Mouse (Mus musculus) testis, postnatal 10 days (tissue): ENCODE results near the gene Sugt1.
A peak's percentile ranks its signal among the peaks of the same experiment; 100 is the strongest.

Experiments
- DNase-seq: peaks from one replicate; pipeline ENCODE4 v3.0.0; 2021; ENCODE audit warnings: low spot score

Sugt1 gene

GRCm38 (mm10) chr14:79607352-79607751 is 19.9 kb downstream of the Sugt1 start:
- no peak for DNase-seq

DNA sequence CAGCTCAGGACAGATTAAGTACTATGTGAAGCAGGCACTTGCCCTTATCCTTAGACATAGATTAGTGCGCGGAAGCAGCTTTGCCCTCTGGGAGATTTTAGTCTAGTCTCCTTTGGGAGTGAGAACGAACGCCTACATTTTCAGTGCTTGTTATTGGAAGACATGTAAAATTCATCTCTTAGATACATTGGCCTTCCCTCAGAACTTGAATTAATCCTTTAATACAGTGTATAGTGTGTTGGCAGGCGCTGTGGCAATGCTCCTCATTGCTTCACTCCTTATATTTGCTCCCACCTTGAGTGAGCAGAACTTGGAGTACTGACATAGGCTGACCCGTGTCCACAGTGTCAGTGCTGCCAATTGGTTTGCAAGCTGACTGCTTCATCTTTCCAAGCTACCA is 20.8 kb downstream of the Sugt1 start:
- no peak for DNase-seq

DNA sequence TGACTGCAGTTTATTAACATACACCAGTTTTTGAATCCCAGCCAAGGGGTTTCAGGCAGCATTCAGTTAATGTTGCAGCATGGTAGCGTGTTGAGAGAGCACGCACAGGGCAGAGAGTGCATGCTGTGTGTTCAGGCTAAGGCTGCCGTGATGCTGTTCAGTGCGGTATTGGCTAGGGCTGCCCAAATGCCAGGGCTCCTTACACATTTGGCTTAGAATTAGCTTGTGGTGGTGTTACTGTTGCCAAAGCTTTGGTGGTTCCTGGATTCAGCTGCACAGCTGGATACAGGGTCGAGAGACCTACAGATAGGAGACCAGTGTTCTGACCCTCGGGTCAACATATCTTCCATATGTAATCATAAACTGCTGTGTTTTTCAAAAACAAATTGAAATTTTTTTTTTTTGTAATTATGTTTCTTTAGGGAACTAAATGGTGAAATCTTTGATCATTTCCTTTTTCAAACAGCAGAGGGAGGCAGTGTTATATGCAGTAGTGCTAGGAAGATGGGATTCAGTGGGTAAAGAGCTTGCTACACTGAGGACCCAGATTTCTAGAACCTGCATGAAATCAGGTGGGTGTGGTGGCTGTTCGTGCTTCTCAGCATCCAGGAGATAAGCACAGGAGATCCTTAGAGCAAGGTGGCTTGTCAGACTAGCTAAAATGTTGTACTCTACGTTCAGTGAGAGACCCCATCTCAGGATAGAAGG is 29.8 kb downstream of the Sugt1 start:
- DNase-seq: no peak

DNA sequence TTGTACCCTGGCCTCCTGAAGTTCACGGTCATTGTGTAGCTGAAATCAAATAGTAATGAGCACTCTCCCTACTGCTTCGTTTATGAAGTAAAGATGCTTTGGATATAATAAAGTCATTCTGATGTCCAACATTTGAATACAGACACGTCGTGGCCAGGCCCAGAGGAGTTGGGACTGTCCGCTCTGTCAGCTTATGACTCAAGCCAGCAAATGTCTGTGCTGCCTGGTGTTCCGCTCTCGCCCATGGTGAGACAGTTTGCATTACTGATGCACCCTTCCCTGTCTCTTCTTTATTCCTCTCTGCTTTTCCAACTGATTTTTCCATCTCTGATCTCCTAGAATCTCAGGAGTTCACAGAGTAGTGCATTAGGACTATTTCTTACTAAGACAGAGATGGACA is 32.3 kb downstream of the Sugt1 start:
- no peak for DNase-seq

GRCm38 (mm10) chr14:79621143-79621542 is 33.7 kb downstream of the Sugt1 start:
- DNase-seq: no peak

DNA sequence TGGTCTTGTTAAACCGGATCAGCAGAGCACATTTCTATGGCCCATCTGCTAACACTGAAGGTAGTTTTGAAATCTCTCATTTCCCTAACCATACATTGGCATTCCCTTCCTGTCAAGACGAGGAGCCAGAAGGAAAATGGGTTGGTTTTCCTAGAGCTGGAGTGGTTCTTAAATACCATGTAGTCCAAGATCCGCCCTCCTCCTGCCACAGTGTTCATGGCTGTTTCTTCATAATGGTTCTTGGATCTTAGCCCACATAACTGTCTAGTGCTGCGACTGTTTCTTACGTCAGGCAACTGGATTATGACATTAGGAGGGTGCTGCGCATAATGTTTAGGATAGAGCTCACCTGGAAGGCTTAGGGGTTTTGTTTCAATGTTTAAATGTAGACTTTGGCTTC is 44.8 kb downstream of the Sugt1 start:
- no peak for DNase-seq

DNA sequence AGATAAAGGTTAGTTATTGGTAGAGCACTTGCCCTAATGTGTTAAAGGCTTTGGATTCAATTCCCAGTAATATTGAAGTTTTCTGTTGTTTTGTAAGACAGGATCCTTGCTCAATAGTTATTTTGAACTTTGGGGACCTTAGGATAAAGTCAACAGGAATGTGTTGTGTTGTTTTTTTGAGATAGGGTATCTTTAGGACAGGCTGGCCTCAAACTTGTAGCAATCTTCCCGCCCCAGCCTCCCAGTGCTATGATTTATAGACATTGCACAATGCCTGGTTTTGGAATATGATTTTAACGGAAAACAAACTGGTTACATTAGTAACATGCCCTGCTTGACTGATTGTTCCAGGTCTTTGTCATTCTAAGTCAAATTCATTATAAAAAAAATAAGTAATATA is 45.7 kb downstream of the Sugt1 start:
- no peak for DNase-seq

GRCm38 (mm10) chr14:79636814-79637213 is 49.3 kb downstream of the Sugt1 start:
- no peak for DNase-seq

DNA sequence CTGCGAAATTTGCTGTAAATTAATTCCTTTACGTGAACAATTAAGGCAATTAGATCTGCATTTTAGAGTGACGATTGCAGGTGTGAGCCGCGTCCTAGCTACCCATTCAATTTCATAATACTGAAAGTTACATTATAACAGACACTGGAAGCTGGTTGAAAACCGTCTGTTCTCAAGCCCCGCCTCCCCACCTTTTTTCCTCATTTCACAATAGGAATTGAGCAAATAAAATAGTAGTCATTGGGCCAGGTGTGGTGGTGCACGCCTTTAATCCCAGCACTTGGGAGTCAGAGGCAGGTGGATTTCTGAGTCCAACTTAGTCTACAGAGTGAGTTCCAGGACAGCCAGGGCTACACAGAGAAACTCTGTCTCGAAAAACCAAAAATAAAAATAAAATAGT is 54.6 kb downstream of the Sugt1 start:
- no peak for DNase-seq

DNA sequence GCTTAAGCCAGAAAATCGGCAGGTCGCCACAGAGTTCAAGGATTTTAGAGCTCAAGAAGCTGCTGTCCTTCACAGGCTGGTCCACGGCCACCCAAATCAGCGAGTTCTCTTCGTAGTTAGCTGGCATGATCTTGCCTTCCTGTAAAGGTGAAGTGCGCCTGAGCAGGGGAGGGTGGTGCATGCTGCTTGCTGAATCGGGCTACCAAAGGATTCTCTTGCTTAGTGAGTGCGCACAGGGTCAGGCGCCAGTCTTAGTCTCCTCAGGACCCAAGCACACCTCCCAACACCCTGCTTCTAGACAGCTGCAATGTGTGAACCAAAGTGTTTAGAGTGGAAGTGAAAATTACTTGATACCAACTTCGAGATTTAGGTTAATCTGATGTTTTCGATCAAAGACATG is 57.9 kb downstream of the Sugt1 start:
- no peak for DNase-seq

DNA sequence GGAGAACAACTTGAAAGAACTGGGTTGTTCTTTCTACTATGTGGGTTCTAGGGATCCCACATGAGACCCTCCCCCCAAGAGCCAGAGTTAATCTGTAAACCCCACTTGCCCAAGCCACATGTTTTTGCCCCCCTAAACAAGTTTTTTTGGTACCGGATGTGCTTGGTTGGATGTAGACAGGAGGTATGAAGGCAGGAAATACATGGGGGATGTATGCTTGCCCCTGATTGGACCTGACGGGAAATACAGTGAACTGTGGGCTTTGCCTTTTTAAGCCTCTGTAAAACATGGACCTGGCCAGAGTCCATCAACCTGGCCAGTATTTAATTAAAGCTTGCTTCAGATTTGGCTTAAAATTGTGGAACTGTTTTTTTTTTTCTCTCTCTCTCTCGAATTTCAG is 62.2 kb downstream of the Sugt1 start:
- DNase-seq: no peak

DNA sequence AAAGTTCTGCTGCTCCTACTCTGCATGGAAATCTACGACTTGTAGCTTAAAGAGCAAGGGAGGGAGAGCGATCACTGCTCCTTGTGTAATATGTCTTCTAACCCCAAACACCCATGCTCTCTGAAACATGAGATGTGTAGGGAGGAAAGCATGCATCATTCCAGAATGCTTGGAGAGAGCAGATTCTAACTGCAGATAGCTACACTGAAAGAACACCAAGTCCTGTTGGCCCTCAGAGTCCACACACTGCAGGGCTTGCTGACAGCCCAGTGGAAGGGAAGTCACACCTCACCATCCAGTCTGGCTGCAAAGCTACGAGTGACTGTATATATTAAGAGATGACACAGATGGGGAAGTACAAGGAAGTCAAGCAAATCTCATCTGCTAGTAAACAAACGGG is 65.2 kb downstream of the Sugt1 start:
- no peak for DNase-seq

DNA sequence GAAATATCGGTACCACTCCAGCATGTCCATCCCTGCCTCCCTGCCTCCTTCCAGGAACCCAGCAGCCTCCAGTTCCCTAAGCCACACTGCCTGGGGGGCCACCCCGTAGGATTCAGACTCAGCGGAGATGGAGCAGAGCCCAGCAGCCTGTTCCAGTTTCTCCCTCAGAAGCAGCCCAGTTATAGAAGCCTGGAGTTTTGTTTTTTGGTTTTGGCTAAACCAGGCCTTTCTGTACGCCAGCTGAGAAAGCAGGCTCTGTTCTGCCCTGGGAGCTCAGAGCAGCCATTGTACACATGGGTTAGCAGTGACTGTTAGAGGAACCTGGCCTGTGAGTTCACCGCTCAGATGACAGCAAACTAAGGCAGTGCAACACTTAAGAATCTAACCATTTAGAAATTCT is 70.8 kb downstream of the Sugt1 start:
- DNase-seq: no peak

DNA sequence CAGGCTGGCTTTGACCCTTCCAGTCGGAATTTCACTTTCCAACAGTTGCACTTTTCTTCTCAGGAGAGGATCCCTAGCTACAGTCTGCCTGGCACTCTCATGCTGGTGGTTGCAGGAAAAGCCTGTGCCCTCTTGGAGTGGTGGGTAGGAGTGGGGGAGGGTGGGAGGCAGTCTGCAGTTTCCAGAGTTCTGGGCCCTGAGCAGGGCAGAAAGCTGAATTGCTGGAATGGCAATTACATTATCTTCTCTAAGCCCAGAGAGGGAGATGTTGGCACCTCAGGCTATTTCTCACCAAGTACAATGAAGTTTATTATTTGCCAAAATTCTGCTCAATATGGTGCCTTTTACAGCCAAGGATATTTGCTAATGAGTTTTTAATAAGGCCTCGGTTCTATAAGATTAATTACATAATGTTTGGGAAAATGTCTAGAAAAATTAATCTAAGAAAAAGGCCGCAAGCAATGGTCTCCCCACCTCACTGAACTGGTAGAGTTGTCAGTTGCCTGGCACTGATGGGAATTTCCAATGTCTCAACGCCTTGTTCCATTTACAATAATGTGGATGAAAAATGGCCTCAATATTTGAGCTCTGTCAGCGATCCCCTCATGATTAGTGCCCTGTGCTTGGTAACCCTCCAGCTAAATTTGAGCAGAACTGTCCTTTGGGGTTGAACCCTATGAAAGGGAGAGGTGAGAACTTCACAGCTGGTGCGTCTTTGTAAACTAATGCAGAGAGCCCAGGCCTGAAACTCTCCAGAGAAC is 71.4 kb downstream of the Sugt1 start:
- no peak for DNase-seq

GRCm38 (mm10) chr14:79660467-79660866 is 73.0 kb downstream of the Sugt1 start:
- no peak for DNase-seq

GRCm38 (mm10) chr14:79661005-79661917 is 73.8 kb downstream of the Sugt1 start:
- DNase-seq: peak; percentile 83

- no peak for DNase-seq
Observed at GRCm38 (mm10) chr14:79662001-79662400, 74.5 kb downstream of the Sugt1 start, which contains the start of gene Cnmd. TSS of gene Cnmd (minus strand) at chr14:79662170.

- DNase-seq: no peak
Observed at GRCm38 (mm10) chr14:79671008-79671407, 83.5 kb downstream of the Sugt1 start.

GRCm38 (mm10) chr14:79672567-79672966 is 85.1 kb downstream of the Sugt1 start:
- no peak for DNase-seq

GRCm38 (mm10) chr14:79673083-79674013 is 85.9 kb downstream of the Sugt1 start:
- DNase-seq: no peak

DNA sequence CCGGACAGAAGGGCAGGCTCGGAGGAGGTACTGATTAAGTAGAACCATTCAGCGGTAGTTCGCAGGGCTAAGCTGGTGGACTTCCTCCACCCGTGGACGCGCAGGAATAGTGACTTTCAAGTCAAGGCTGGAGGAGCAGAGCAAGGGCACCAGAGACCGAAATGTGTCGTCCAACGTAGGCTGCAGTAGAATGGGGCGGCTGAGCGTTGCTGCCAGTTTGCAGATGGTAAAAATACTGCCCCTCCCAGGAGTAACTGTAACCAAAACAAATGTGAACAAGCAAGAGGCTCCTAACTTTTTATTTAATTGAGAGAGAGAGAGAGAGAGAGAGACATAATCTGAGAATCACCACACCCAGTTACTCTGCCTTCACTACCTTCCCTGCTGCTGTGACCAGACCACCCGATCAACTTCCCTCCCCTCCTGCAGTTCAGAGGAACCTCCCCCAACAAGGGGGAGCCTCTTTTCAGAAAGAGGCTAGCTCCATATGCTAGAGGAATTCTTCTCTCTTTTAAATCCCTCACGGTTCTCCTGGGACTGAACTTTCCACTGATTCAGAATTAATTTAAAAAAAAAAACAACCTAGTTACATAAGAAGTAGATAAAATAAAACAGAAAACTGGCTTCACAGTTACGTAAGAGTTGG is 89.7 kb downstream of the Sugt1 start:
- DNase-seq: no peak
